Mouse (Mus musculus) spleen, adult 2 months (tissue): Measurements from ENCODE around the gene Cdc42bpa.

Experiments
- CTCF ChIP-seq: fragments of 200-500 bp; IDR thresholded peaks from 2 replicates; pipeline ENCODE4 v1.5.1; 2011; ENCODE audit warnings: mild to moderate bottlenecking, inconsistent platforms; ENCODE audit not compliant: insufficient read depth, insufficient read length, insufficient replicate concordance; ENCODE audit errors: extremely low read depth
- POLR2A ChIP-seq: fragments of 200-500 bp; IDR thresholded peaks from 2 replicates; pipeline ENCODE4 v1.6.1; 2011; ENCODE audit warnings: low read depth, low read length, inconsistent platforms

- TF ChIP-seq CTCF: no peak
- TF ChIP-seq POLR2A: no peak
Observed at GRCm38 (mm10) chr1:179975021-179975420, 14.7 kb downstream of the Cdc42bpa start.
